Mouse (Mus musculus) olfactory bulb, adult 2 months (tissue): Measurements from ENCODE around the gene Elk3.

Source experiments
- CTCF ChIP-seq: fragments of 200-500 bp; IDR thresholded peaks from 2 replicates; pipeline ENCODE4 v1.5.1; 2012; ENCODE audit warnings: low read depth, mild to moderate bottlenecking, low read length, moderate library complexity; ENCODE audit not compliant: insufficient read depth
- POLR2A ChIP-seq: fragments of 200-500 bp; IDR thresholded peaks from 2 replicates; pipeline ENCODE4 v1.6.1; 2012; ENCODE audit warnings: mild to moderate bottlenecking, low read depth, low read length, moderate library complexity; ENCODE audit not compliant: insufficient read depth

- no peak for TF ChIP-seq POLR2A
- TF ChIP-seq CTCF = no peak
Measured at GRCm38 (mm10) chr10:93309934-93310621, 857 bp downstream of the Elk3 start.
